Mouse (Mus musculus) adrenal gland, adult (tissue): Measurements from ENCODE around the gene Cfap126.
"Not testable (repeated sequence)": the region's sequence is repeated elsewhere in the genome, so short reads cannot be mapped to it uniquely, and the experiment has no call there.

Source experiments
- DNase-seq, 2 experiments: peaks; one replicate each; pipeline ENCODE4 v3.0.0; 2022 to 2023; ENCODE audit warnings: low spot score in 1 of 2; ENCODE audit not compliant: inconsistent age in 2 of 2

Cfap126 gene

GRCm38 (mm10) chr1:171113873-171114299 lies at the start of gene Cfap126:
Cfap126 (plus strand) TSS chr1:171113918.
- DNase-seq: peak; percentile 96 to 97

- DNase-seq: peak; percentile 77 to 97
Observed at GRCm38 (mm10) chr1:171064491-171065242, 49.1 kb upstream of the Cfap126 start, which contains the start of gene Fcgr3. Fcgr3 (minus strand) TSS chr1:171064935.

GRCm38 (mm10) chr1:171065243-171065587 lies 48.5 kb upstream of the Cfap126 start:
- peak; percentile 31 to 77 for DNase-seq

GRCm38 (mm10) chr1:171065768-171066167 lies 48.0 kb upstream of the Cfap126 start:
- DNase-seq: peak; percentile 28 to 71

- DNase-seq: not testable (repeated sequence)
Observed at GRCm38 (mm10) chr1:171066583-171066982, 47.1 kb upstream of the Cfap126 start.

GRCm38 (mm10) chr1:171067928-171068327 lies 45.8 kb upstream of the Cfap126 start:
- not testable (repeated sequence) for DNase-seq

- peak in 1 of 2 experiments; percentile 63 for DNase-seq
Observed at GRCm38 (mm10) chr1:171069508-171069907, 44.2 kb upstream of the Cfap126 start.

- DNase-seq: not testable (repeated sequence)
Observed at GRCm38 (mm10) chr1:171070879-171071278, 42.8 kb upstream of the Cfap126 start.

- DNase-seq: not testable (repeated sequence)
Observed at GRCm38 (mm10) chr1:171071726-171072125, 42.0 kb upstream of the Cfap126 start.

GRCm38 (mm10) chr1:171072217-171072616 lies 41.5 kb upstream of the Cfap126 start:
- not testable (repeated sequence) for DNase-seq

GRCm38 (mm10) chr1:171074283-171074682 lies 39.4 kb upstream of the Cfap126 start:
- DNase-seq: peak in 1 of 2 experiments; percentile 62

GRCm38 (mm10) chr1:171076176-171076575 lies 37.5 kb upstream of the Cfap126 start:
- not testable (repeated sequence) for DNase-seq

- not testable (repeated sequence) for DNase-seq
Observed at GRCm38 (mm10) chr1:171077192-171077591, 36.5 kb upstream of the Cfap126 start.

- peak in 1 of 2 experiments; percentile 79 for DNase-seq
Observed at GRCm38 (mm10) chr1:171077955-171078354, 35.8 kb upstream of the Cfap126 start.

GRCm38 (mm10) chr1:171078419-171078818 lies 35.3 kb upstream of the Cfap126 start:
- DNase-seq: not testable (repeated sequence)

GRCm38 (mm10) chr1:171079345-171079744 lies 34.4 kb upstream of the Cfap126 start:
- DNase-seq: not testable (repeated sequence)

GRCm38 (mm10) chr1:171079825-171080224 lies 33.9 kb upstream of the Cfap126 start:
- DNase-seq: not testable (repeated sequence)

GRCm38 (mm10) chr1:171081512-171082231 lies 32.0 kb upstream of the Cfap126 start:
- DNase-seq: not testable (repeated sequence)

GRCm38 (mm10) chr1:171085718-171086117 lies 28.0 kb upstream of the Cfap126 start:
- DNase-seq: no peak

GRCm38 (mm10) chr1:171088237-171088869 lies 25.4 kb upstream of the Cfap126 start:
- not testable (repeated sequence) for DNase-seq

GRCm38 (mm10) chr1:171089891-171090290 lies 23.8 kb upstream of the Cfap126 start:
- no peak for DNase-seq
